Mouse (Mus musculus) testis, postnatal 10 days (tissue): ENCODE measurements at regions not wholly inside any gene's neighbourhood (a gene's known extent, or its start where the extent isn't known, plus 50 kb on each side); places are given as distances from the start of the nearest gene placed in this dataset.

Source experiments
- DNase-seq: peaks from one replicate; pipeline ENCODE4 v3.0.0; 2021; ENCODE audit warnings: low spot score

DNA sequence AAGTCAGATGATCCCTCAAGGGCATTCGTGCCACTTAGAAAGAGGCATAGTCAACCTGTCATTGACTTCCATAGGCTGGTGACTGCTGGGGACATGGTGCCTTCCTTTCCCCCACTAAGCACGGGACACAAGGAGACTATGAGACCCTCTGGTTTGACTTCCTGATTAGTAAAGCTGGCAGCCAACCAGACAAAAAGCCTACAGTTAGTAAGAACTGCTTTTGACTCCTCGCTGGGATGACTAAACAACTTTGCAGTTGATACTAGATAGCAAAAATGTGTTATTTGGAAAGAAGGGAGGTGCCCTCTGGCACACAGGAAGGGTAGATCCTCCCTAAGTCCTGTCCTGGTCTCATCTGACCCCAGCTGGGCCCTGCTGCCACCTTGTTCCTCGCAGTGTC lies 95.0 kb upstream of the Runx1 start:
- DNase-seq, result no peak

GRCm38 (mm10) chr16:92917356-92917755 lies 91.4 kb upstream of the Runx1 start:
- DNase-seq, result no peak

GRCm38 (mm10) chr16:92915651-92916050 lies 89.7 kb upstream of the Runx1 start:
- no peak for DNase-seq

- DNase-seq, result no peak
These were observed 80.9 kb upstream of the Runx1 start for GRCm38 (mm10) chr16:92906873-92907272.

DNA sequence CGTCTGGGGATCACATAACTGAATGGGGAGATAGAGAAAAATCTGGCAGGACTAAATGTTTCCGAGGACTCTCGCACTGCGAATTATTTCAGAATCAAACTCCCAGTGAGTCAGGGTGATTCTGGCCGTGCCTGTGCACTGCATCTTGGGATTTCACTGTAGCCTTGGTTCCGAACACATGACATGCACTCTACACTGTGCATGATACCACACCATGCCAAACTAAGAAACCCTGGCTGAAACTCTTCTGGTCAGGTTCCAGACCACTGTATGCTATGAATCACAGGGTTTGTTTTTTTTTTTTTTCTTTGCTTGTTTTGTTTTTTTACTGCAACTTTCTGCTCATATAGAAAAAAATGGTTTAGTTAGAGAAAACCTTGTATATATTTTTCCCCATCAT lies 79.7 kb upstream of the Runx1 start:
- DNase-seq, result no peak

DNA sequence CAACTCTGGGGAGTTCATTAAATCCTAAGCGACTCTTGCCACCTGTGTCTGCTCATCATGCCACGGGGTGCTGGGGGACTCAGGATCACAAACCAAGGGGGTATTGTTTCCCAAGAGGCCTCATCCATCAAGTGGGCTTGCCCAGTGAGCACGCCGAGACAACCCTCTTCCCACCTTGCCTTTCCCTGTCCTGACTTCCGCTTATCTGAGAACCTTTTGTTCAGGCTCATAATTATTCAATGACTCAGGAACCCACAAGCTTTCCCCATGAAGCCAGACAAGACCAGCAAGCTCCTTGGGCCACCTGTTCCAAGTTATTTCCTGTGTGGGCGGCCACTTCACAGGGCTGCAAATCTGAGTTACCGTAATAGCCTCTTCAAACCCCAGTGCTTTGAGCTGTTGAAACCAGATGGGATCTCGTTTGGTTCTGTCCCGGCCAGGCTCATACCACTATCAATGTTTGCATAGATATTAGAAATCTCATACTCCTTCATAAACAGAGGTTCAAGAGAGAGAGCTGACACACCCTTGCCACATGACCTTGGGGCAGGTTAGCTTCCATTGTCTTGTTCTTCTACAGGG lies 78.0 kb upstream of the Runx1 start:
- no peak for DNase-seq

DNA sequence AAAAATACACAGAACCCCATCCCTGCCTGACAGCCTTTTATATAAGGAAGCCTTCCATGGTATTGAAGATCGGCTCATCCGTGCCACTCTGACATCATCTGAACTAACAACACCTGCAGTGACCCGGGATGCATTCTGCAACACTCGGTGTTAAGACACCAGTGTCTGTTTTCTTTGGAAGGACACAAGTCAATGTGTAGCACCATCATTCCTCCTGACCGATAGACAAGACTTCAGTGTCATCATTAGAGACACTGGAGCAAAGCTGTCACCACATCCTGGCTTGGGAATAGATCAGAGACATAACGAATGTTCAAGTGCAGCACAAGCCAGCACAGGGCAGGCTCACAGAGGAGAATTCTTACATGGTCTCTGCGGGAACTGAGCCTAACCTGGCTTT lies 77.5 kb upstream of the Runx1 start:
- no peak for DNase-seq

DNA sequence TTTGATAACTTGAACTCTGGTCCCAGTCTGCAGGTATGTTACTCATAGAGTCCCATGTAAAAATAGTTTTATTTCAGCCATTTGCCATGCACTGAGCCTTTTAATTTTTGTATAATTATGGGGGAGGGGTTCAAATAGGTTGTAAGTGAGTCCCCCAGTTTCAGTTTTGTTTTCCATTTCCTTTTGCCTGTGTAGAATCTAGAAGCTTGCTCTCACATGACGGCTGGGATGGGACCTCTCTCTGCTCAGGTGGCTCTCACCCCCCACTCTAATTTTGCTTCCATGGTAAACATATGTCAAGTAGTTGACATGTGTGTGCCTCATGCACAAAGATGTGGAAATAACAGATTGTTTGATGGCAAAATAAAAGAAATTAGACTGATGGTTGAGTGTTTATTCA lies 73.8 kb upstream of the Runx1 start:
- DNase-seq, result no peak

GRCm38 (mm10) chr16:92891741-92892140 lies 65.8 kb upstream of the Runx1 start:
- no peak for DNase-seq

- DNase-seq, result no peak
These were observed 64.8 kb upstream of the Runx1 start for GRCm38 (mm10) chr16:92890713-92891112.

DNA sequence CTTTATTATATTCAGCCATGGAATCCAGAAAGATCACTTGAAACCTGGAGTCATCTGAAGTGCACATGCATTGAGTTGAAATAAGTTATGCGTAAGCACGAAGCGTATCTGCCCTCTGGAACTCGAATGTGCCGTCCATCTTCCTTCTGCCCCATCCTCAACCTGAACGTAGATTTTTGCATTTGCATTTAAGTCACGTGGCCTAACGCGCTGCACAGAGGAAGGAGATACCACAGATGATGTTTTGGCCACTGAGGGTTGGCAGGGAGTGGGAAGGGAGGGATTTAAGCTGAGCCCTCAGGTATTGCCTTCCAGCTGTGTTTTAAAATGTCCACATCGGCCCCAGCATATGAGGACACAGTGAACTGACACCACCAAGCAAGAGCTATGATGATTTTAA lies 63.6 kb upstream of the Runx1 start:
- no peak for DNase-seq

- no peak for DNase-seq
These were observed 60.3 kb upstream of the Runx1 start for GRCm38 (mm10) chr16:92886226-92886625.

- no peak for DNase-seq
These were observed 57.9 kb upstream of the Runx1 start for GRCm38 (mm10) chr16:92883821-92884272.

GRCm38 (mm10) chr16:92880356-92881043 lies 54.6 kb upstream of the Runx1 start:
- DNase-seq, result no peak

GRCm38 (mm10) chr16:92878081-92878480 lies 52.1 kb upstream of the Runx1 start:
- DNase-seq, result no peak
